Mouse (Mus musculus) stomach, postnatal 0 days (tissue): ENCODE data around the gene Cyba. TPM values are rescaled to one million over a fixed set of nuclear protein-coding genes. Genes with fewer than 3 reads are reported as not detected.

Experiments
- ATAC-seq: fragments of 200-750 bp; cut with Nextera tagmentation; 2 replicates; pipeline ENCODE4 v1.8.0; 2017; ENCODE audit not compliant: low FRiP score, low TSS enrichment
- DNase-seq: peaks from one replicate; pipeline ENCODE4 v3.0.0-alpha.2; 2016; ENCODE audit warnings: low spot score
- H3K27ac ChIP-seq: fragments of 300-500 bp; sonication (generic); replicated peaks from 2 replicates; pipeline ENCODE4 v1.5.1; 2014; ENCODE audit warnings: mild to moderate bottlenecking, control low read depth
- H3K27me3 ChIP-seq: fragments of 300-500 bp; sonication (generic); 2 replicates; pipeline ENCODE4 v1.6.1; 2014; ENCODE audit warnings: low read length; ENCODE audit not compliant: control insufficient read depth, insufficient read depth
- H3K36me3 ChIP-seq: fragments of 300-500 bp; sonication (generic); 2 replicates; pipeline ENCODE4 v1.6.1; 2014; ENCODE audit warnings: low read length, mixed read lengths; ENCODE audit not compliant: control insufficient read depth, insufficient read depth
- H3K4me1 ChIP-seq: fragments of 300-500 bp; sonication (generic); replicated peaks from 2 replicates; pipeline ENCODE4 v1.6.1; 2014; ENCODE audit warnings: antibody characterized with exemption; ENCODE audit not compliant: control insufficient read depth, insufficient read depth
- H3K4me2 ChIP-seq: fragments of 300-500 bp; sonication (generic); replicated peaks from 2 replicates; pipeline ENCODE4 v1.6.1; 2014; ENCODE audit warnings: low read depth, mild to moderate bottlenecking, control low read depth, moderate library complexity
- H3K4me3 ChIP-seq: fragments of 300-500 bp; sonication (generic); 2 replicates; pipeline ENCODE4 v1.5.1; 2014; ENCODE audit warnings: low read depth, low read length, control low read depth
- H3K9ac ChIP-seq: fragments of 300-500 bp; sonication (generic); 2 replicates; pipeline ENCODE4 v1.6.1; 2014; ENCODE audit warnings: mild to moderate bottlenecking, low read length, control low read depth, mixed read lengths
- H3K9me3 ChIP-seq: fragments of 300-500 bp; sonication (generic); 2 replicates; pipeline ENCODE4 v1.6.1; 2016; ENCODE audit warnings: low read length; ENCODE audit not compliant: control insufficient read depth
- CTCF ChIP-seq: IDR thresholded peaks from 2 replicates; pipeline ENCODE4 v1.5.1; 2016; ENCODE audit warnings: antibody characterized with exemption, low read depth, mild to moderate bottlenecking, moderate library complexity
- EP300 ChIP-seq: optimal IDR thresholded peaks from 2 replicates; pipeline ENCODE3; 2016; ENCODE audit warnings: antibody characterized with exemption
- WGBS: fragments of 180-500 bp; shearing (Covaris S2); extraction: QIAGEN DNeasy Blood & Tissue Kit; methylation state at CpG from one replicate; pipeline ENCODE4 v1.1.7; 2014; 5-methylcytosine and 5-hydroxymethylcytosine counted together
- polyA plus RNA-seq: library from polyadenylated mRNA; unstranded; fragments of >200 nt; fragmentation: Nextera tagmentation; extraction: Ambion mirVana; gene quantifications from 2 replicates; pipeline ENCODE4 v1.2.1, GENCODE M21; 2015

The Cyba gene
- polyA plus RNA-seq, 1 experiment from 2014 or later: 267 TPM

DNA sequence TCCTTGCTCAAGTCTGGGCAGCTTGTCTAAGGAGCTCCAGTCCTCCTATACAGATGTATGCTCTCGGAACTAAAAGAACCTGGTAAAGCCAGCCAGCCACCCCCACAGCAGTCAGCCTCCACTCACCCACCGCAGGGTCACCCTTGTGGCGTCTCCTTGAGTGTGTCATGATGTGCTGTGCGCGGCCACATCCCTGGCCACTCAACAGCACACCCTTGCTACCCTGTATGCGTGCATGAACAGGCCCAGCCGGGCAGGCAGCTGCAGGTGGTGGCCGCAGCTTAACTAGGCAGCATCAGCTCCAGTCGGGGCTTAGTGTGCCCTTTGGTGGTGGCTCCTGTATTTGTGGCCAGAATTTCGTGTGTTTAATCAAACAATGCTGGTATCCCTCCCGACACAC lies 24.4 kb upstream of the Cyba start:
- H3K27me3 ChIP-seq: no peaks in the 10 kb centered on the region; the same call in 1 of the 2 replicates
- no peak for DNase-seq
- 65% methylated on average over 11 of the region's 11 CpGs for WGBS

DNA sequence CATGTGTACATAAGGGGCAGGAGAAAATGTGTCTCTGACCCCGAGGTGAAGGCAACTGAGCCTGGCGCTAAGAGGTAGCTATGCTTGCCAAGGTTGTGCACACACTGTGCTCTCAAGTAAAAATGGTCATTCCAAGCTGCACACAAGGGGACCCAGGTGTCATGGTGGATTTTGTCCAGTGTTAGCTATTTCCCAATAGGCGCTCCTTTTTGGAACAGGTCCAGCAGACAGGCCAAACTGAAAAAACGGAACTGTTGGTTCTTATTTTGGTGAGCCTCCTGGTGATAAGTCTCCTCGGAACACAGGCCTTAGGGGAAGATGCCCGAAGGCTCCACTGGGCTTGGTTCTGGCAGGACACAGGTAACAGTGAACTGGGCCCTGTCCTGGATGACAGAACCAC lies 21.7 kb upstream of the Cyba start:
- Histone ChIP-seq H3K36me3 (no peaks in the 10 kb centered on the region), H3K9ac (no peak overlapping the region), H3K4me1 (no peaks in the 10 kb centered on the region), H3K9me3 (no peaks in the 10 kb centered on the region), H3K27me3 (no peaks in the 10 kb centered on the region; the same call in 1 of the 2 replicates), H3K27ac (no peak overlapping the region), H3K4me3 (no peak overlapping the region), H3K4me2 (no peak overlapping the region)
- no peak for ATAC-seq
- no peak for TF ChIP-seq CTCF
- TF ChIP-seq EP300: no peak
- WGBS: 63% methylated on average over 6 of the region's 6 CpGs
- DNase-seq: no peak

More for the DNA sequence above, 24.4 kb upstream of the Cyba start:
- Histone ChIP-seq H3K4me1 (no peaks in the 10 kb centered on the region; the same call in 1 of the 2 replicates), H3K4me2 (no peak overlapping the region), H3K9ac (no peak overlapping the region), H3K36me3 (no peaks in the 10 kb centered on the region), H3K27ac (no peak overlapping the region), H3K4me3 (no peak overlapping the region), H3K9me3 (no peaks in the 10 kb centered on the region)
- ATAC-seq: no peak
- no peak for TF ChIP-seq EP300
- TF ChIP-seq CTCF: no peak

- Histone ChIP-seq H3K27me3 (no peaks in the 10 kb centered on the region), H3K4me1 (no peaks in the 10 kb centered on the region), H3K4me3 (no peak overlapping the region), H3K27ac (no peak overlapping the region), H3K9ac (no peak overlapping the region), H3K4me2 (no peak overlapping the region), H3K36me3 (no peaks in the 10 kb centered on the region), H3K9me3 (no peaks in the 10 kb centered on the region)
- no peak for DNase-seq
- ATAC-seq: no peak
- WGBS: 77% methylated on average over 10 of the region's 10 CpGs
- TF ChIP-seq EP300 (no peak), CTCF (no peak)
Measured at GRCm38 (mm10) chr8:122452154-122452553, 19.4 kb upstream of the Cyba start.

DNA sequence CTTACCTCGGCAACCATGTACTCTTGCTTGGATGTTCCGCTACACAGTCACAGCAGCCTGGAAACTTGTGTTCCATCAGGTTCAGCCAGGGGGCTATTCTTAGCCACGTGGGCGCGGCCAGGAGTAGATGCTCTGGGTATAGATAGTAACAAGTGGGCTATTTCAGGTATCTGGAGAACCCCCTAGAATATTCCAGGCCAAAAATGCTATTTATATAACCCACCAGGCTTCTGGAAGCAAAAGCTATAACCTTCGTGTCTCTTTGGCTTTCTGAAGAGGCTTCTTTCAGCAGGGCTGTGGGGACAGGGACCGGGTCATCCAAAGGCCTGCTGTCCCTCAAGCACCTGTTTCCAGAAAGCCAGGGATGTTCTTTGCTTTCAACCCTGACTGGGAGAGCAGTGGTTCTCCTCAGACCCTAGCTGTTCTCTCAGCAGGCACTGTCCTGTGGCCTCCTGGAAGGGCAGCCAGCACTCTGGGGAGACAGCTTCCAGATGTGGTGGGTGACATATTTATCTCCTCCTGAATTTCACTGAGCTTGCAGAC lies 18.5 kb upstream of the Cyba start:
- TF ChIP-seq CTCF (no peak), EP300 (no peak)
- no peak overlapping the region for H3K27ac ChIP-seq
- DNase-seq: no peak
- no peak overlapping the region for H3K4me3 ChIP-seq
- no peaks in the 10 kb centered on the region for H3K4me1 ChIP-seq
- no peak overlapping the region for H3K9ac ChIP-seq
- WGBS: 64% methylated on average over 7 of the region's 7 CpGs
- H3K27me3 ChIP-seq: no peaks in the 10 kb centered on the region
- no peak for ATAC-seq
- no peak overlapping the region for H3K4me2 ChIP-seq
- H3K9me3 ChIP-seq: no peaks in the 10 kb centered on the region
- H3K36me3 ChIP-seq: no peaks in the 10 kb centered on the region

DNA sequence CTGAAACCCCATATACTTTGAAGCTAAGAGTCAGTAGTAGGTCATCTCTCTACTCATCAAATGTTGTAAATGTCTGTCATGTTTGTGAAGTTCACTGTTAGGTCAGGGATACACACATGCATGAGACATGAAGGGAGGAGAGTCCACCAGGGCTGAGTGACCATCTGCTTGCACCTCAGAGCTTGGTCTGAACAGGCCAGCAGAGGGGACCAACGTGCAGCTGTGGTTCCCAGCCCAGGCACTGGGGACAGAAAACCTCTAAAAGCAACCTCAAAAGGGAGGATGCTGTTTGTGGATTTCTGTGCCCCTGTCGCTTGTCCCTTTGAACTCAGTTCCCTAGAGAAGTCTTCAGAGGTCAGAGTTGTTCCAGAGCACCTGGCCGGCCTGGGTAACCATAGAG lies 12.5 kb upstream of the Cyba start:
- TF ChIP-seq CTCF: peak; percentile 59
- TF ChIP-seq EP300: no peak
- Histone ChIP-seq H3K9ac (no peak overlapping the region; the same call in 1 of the 2 replicates), H3K27ac (no peak overlapping the region), H3K4me2 (no peak overlapping the region), H3K4me3 (no peak overlapping the region), H3K9me3 (no peaks in the 10 kb centered on the region), H3K36me3 (no peaks in the 10 kb centered on the region), H3K27me3 (no peaks in the 10 kb centered on the region), H3K4me1 (no peaks in the 10 kb centered on the region)
- DNase-seq: no peak
- no peak for ATAC-seq
- WGBS: 56% methylated on average over 3 of the region's 3 CpGs

- peak overlapping the region; percentile 61 for H3K4me3 ChIP-seq
- TF ChIP-seq CTCF: no peak
- TF ChIP-seq EP300: peak; percentile 83
- no peaks in the 10 kb centered on the region for H3K9me3 ChIP-seq
- ATAC-seq (peak; percentile 77), DNase-seq (peak; percentile 95)
- H3K36me3 ChIP-seq: no peaks in the 10 kb centered on the region
- 1% methylated on average over 19 of the region's 19 CpGs for WGBS
- peak overlapping the region; percentile 97 for H3K27ac ChIP-seq
- H3K27me3 ChIP-seq: no peaks in the 10 kb centered on the region
- H3K9ac ChIP-seq: peak overlapping the region; percentile 75
- H3K4me1 ChIP-seq: no peaks in the 10 kb centered on the region
- H3K4me2 ChIP-seq: peak overlapping the region; percentile 65
Measured at GRCm38 (mm10) chr8:122444058-122444748, 11.5 kb upstream of the Cyba start.
